Mouse (Mus musculus) spleen, embryonic (tissue): ENCODE results near the gene Figla.

Source experiments
- CTCF ChIA-PET: fragments of 350-600 bp; sonication (Branson Sonifier 250); formaldehyde crosslinking; loops from one replicate; lab custom pipeline; 2022; lab: Charles Lee

The Figla gene

DNA sequence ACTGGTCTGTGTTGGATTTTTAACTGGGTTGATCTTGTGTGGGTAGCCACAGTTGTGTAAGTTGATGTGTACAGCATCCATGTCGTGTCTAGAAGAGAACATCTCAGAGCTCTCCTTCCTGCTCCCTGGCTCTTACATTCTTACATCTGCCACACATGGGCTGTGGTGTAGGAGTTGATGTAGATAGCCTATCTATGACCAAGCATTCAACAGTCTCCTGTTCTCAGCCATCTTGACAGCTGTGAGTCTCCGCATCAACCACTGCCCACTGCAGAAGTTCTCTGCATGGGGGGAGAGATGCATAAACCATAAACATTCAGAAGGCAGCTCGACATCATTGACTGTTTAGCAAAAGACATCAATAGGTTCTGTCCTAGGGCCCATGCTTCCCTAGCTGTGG is 53.9 kb downstream of the Figla start:
- CTCF ChIA-PET: no interaction called here

DNA sequence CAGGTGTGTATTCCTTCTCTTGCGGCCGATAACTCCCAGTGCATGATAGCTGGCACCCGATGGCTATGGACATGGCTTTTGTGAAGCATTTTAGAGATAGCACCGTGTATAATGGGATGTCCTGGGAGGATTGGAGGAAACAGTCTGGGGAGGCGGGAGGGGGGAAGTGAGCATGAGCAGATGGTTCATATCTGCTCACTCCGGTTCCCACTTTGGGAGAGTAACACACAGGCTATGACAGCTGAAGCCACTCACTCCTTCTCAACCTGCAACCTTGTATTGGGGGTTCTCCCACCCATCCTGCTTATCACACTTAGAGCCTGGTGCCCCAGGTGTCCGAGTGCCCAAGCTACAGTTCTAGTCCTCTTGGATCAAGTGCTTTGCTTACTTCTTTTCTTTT is 54.3 kb downstream of the Figla start:
- CTCF ChIA-PET: no interaction called here
